Mouse (Mus musculus) hindbrain, embryonic 11.5 days (tissue): ENCODE results near the gene Hap1. TPM values are rescaled to one million over a fixed set of nuclear protein-coding genes. Genes with fewer than 3 reads are reported as not detected.

ENCODE experiments used
- ATAC-seq: fragments of 200-750 bp; cut with Nextera tagmentation; 2 replicates; pipeline ENCODE4 v1.8.0; 2017; ENCODE audit warnings: mild to moderate bottlenecking, moderate TSS enrichment, moderate library complexity; ENCODE audit not compliant: low FRiP score
- DNase-seq: peaks from one replicate; pipeline ENCODE4 v3.0.0-alpha.2; 2015; ENCODE audit warnings: low spot score
- H3K27ac ChIP-seq: fragments of 300-500 bp; sonication (generic); 2 replicates; pipeline ENCODE4 v1.5.1; 2014; ENCODE audit warnings: mild to moderate bottlenecking, low read depth, low read length
- H3K27me3 ChIP-seq: fragments of 300-500 bp; sonication (generic); 2 replicates; pipeline ENCODE4 v1.6.1; 2014; ENCODE audit warnings: mild to moderate bottlenecking, low read length, moderate library complexity, mixed read lengths; ENCODE audit not compliant: control insufficient read depth, insufficient read depth
- H3K36me3 ChIP-seq: fragments of 300-500 bp; sonication (generic); 2 replicates; pipeline ENCODE4 v1.6.1; 2014; ENCODE audit warnings: mild to moderate bottlenecking, low read length, moderate library complexity, mixed read lengths; ENCODE audit not compliant: control insufficient read depth, insufficient read depth
- H3K4me1 ChIP-seq: fragments of 300-500 bp; sonication (generic); replicated peaks from 2 replicates; pipeline ENCODE4 v1.6.1; 2014; ENCODE audit warnings: low read length, mixed read lengths; ENCODE audit not compliant: control insufficient read depth, insufficient read depth
- H3K4me2 ChIP-seq: fragments of 300-500 bp; sonication (generic); replicated peaks from 2 replicates; pipeline ENCODE4 v1.6.1; 2014; ENCODE audit warnings: mild to moderate bottlenecking, low read depth, low read length
- H3K4me3 ChIP-seq: fragments of 300-500 bp; sonication (generic); 2 replicates; pipeline ENCODE4 v1.5.1; 2014; ENCODE audit warnings: low read depth, low read length
- H3K9ac ChIP-seq: fragments of 300-500 bp; sonication (generic); 2 replicates; pipeline ENCODE4 v1.6.1; 2014; ENCODE audit warnings: low read depth, low read length
- H3K9me3 ChIP-seq: fragments of 300-500 bp; sonication (generic); 2 replicates; pipeline ENCODE4 v1.6.1; 2016; ENCODE audit warnings: low read length; ENCODE audit not compliant: control insufficient read depth
- WGBS: fragments of 180-500 bp; shearing (Covaris S2); extraction: QIAGEN DNeasy Blood & Tissue Kit; methylation state at CpG from one replicate; pipeline ENCODE4 v1.1.7; 2014; 5-methylcytosine and 5-hydroxymethylcytosine counted together
- polyA plus RNA-seq: library from polyadenylated mRNA; unstranded; fragments of >200 nt; fragmentation: Nextera tagmentation; extraction: Ambion mirVana; gene quantifications from 2 replicates; pipeline ENCODE4 v1.2.1, GENCODE M21; 2014

Gene Hap1
- polyA plus RNA-seq, 1 experiment from 2014 or later = 12.0 TPM

DNA sequence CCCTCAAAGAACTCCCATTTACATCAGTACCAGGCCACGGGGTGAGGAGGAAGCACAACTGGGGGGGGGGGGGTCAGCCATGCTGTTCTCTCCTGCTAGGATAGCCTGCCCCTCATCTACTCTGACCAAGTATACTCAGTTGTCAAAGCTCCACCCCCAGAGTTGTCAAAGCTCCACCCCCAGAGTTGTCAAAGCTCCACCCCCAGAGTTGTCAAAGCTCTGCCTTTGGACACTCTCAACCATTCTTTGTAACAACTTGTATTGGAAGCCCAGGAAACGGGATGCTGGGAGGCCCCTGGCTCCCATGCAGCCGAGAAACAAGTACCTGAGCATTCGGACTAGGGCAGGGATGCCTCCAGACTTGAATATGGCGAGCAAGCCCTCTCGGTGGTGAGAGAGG, 26.8 kb upstream of the Hap1 start:
- WGBS = 86% methylated on average over 6 of the region's 6 CpGs
- H3K27ac ChIP-seq = no peak overlapping the region
- ATAC-seq = no peak
- H3K4me3 ChIP-seq = no peak overlapping the region
- no peak overlapping the region for H3K9ac ChIP-seq
- H3K4me2 ChIP-seq = no peak overlapping the region
- no peak for DNase-seq
- H3K36me3 ChIP-seq = no peaks in the 10 kb centered on the region; the same call in 1 of the 2 replicates
- H3K9me3 ChIP-seq = no peaks in the 10 kb centered on the region
- H3K27me3 ChIP-seq = no peaks in the 10 kb centered on the region
- no peaks in the 10 kb centered on the region for H3K4me1 ChIP-seq

DNA sequence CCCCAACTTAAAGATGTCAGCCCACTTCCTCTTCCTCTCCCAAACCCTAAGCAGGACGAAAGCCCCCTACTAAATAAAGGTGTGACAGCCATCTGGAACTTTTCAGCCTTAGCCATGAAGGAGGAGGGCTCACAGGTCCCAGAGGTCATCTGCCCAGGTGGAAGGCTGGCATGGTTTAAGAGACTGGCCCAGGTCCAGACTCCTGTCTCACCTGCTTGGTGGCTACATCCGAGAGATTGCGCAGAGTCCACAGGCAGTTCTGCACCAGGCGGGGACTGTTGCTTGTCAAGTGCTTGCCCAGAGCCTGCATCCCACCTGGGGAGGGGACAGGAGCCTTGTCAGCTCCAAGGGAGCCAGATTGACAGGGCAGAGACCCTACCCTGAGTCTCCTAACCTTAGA, 23.4 kb upstream of the Hap1 start:
- 96% methylated on average over 4 of the region's 4 CpGs for WGBS
- no peak for DNase-seq
- Histone ChIP-seq H3K27ac (no peak overlapping the region), H3K4me1 (no peaks in the 10 kb centered on the region), H3K27me3 (no peaks in the 10 kb centered on the region), H3K4me2 (no peak overlapping the region), H3K9me3 (no peaks in the 10 kb centered on the region), H3K36me3 (no peaks in the 10 kb centered on the region; the same call in 1 of the 2 replicates), H3K4me3 (no peak overlapping the region), H3K9ac (no peak overlapping the region)
- no peak for ATAC-seq

DNA sequence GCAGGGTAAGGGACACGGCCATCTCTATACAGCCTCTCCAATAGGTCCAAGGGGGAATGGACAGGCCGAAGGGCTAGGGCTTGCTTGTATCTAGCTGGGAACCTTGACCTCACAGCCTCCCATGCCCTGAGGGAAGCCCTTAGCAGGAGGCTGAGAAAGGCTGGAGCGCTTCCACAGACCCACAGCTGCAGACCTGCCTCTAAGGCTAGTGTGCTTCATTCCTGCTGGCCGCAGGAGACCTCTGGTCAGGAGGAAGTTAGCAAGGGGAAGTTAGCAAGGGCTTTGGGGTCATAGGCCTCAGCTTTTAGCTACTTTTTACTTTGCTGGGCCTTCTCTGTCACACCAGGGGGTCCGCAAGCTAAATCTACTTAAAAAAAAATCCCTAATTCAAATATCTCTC, 22.5 kb upstream of the Hap1 start:
- Histone ChIP-seq H3K27ac (no peak overlapping the region), H3K4me3 (no peak overlapping the region), H3K27me3 (no peaks in the 10 kb centered on the region), H3K9me3 (no peaks in the 10 kb centered on the region), H3K4me2 (no peak overlapping the region), H3K9ac (no peak overlapping the region), H3K36me3 (no peaks in the 10 kb centered on the region; the same call in 1 of the 2 replicates), H3K4me1 (no peaks in the 10 kb centered on the region)
- DNase-seq = no peak
- 80% methylated on average over 5 of the region's 5 CpGs for WGBS
- no peak for ATAC-seq

DNA sequence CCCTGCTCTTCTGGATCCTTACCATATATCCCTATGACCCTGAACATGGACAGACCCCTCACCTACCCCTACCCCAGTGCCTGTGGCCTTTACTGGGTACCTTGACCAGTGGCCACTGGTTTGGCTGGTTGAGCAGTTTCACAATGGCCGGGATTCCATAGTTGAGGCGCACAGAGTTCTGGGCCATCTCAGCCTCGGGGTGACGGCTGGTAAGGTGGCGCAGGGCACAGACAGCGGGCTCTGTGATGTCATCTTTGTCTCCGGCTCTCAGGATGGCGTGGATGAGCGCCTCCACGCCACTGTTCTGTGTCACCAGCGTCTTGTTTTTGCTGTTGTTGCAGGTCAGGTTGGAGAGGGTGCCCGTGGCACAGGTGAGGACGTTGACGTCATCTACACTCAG, 22.1 kb upstream of the Hap1 start:
- no peaks in the 10 kb centered on the region for H3K27me3 ChIP-seq
- DNase-seq = no peak
- no peak for ATAC-seq
- WGBS = 94% methylated on average over 14 of the region's 14 CpGs
- H3K4me3 ChIP-seq = no peak overlapping the region
- no peaks in the 10 kb centered on the region; the same call in 1 of the 2 replicates for H3K36me3 ChIP-seq
- H3K4me2 ChIP-seq = no peak overlapping the region
- no peaks in the 10 kb centered on the region for H3K9me3 ChIP-seq
- H3K9ac ChIP-seq = no peak overlapping the region
- no peaks in the 10 kb centered on the region for H3K4me1 ChIP-seq
- H3K27ac ChIP-seq = no peak overlapping the region

DNA sequence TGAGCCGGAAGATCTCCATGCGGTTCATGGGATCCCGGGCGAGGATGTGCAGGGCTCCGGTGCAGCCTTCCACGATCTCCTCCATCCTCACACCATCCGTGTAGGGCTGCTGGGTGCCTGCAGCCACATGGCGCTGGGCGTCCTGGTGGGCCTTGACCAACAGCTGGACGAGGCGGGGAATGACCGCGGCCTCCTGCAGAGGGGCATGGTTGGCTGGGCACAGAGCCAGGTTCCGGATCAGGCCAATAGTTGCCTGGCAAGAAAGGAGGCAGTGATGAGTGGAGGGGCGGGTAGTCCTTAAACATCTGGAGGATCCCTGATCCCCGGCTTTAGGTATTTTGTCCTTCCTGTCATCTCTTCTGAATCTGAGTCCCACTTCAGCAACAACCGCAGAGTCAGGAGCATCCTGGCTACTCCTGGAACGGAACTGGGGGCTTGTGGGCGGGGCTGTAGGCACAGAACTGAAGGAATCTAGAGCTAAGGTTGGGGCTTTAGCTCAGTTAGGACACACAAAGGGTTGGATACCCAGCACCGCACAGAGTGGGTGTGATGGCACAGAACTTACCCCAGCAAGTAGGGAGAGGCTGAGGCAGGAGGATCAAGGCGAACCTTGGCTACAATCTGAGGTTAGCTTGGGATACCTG, 20.9 kb upstream of the Hap1 start:
- no peaks in the 10 kb centered on the region for H3K27me3 ChIP-seq
- no peak overlapping the region for H3K27ac ChIP-seq
- ATAC-seq (no peak), DNase-seq (no peak)
- no peaks in the 10 kb centered on the region for H3K36me3 ChIP-seq
- no peaks in the 10 kb centered on the region for H3K4me1 ChIP-seq
- WGBS = 91% methylated on average over 21 of the region's 21 CpGs
- H3K4me3 ChIP-seq = no peak overlapping the region
- H3K4me2 ChIP-seq = no peak overlapping the region
- H3K9me3 ChIP-seq = no peaks in the 10 kb centered on the region
- no peak overlapping the region for H3K9ac ChIP-seq

DNA sequence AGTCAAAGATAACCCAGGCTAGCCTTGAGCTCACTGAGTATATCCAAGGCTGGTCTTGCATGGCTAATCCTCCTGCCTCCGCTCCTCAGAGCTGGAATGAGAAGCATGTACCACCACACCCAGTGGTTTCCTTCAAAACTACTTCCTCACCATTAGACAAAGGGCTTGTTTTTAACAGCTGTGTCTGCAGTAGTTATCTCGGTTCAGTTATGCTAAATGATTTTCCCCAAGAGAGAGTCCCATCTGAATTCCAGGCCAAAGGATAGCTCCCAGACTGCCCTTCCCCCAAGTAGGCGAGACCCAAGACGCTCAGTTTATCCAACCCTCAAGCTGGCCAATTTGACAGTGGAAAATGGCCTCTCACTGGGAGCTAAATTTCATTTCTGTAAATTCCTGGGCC, 20.1 kb upstream of the Hap1 start:
- ATAC-seq (no peak), DNase-seq (no peak)
- Histone ChIP-seq H3K9me3 (no peaks in the 10 kb centered on the region), H3K27ac (no peak overlapping the region), H3K9ac (no peak overlapping the region), H3K4me3 (no peak overlapping the region), H3K4me1 (no peaks in the 10 kb centered on the region), H3K36me3 (no peaks in the 10 kb centered on the region), H3K4me2 (no peak overlapping the region), H3K27me3 (no peaks in the 10 kb centered on the region)
- WGBS = 82% methylated on average over 4 of the region's 4 CpGs

DNA sequence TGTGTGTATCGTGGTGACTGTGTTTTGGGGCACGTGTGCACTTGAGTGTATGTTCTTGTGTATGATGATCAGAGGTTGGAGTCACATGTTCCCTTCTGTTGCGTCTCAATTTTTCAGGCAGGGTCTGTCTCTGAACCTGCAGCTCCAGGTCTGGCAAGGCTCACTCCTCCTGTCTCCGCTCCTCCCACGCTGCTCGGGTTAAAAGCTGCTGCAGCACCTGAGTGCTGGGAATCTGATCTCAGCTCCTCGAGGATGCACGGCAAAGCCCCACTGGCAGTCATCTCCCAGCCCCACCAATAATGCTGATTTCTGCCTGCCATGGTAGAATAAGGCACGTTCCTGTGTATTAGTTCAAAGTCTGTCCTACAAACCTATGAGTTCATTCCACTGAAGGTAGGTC, 19.2 kb upstream of the Hap1 start:
- H3K9me3 ChIP-seq = no peaks in the 10 kb centered on the region
- H3K27ac ChIP-seq = no peak overlapping the region
- 88% methylated on average over 9 of the region's 9 CpGs for WGBS
- no peak overlapping the region for H3K9ac ChIP-seq
- H3K4me2 ChIP-seq = no peak overlapping the region
- no peak overlapping the region for H3K4me3 ChIP-seq
- H3K4me1 ChIP-seq = no peaks in the 10 kb centered on the region
- DNase-seq (no peak), ATAC-seq (no peak)
- no peaks in the 10 kb centered on the region for H3K36me3 ChIP-seq
- no peaks in the 10 kb centered on the region for H3K27me3 ChIP-seq

DNA sequence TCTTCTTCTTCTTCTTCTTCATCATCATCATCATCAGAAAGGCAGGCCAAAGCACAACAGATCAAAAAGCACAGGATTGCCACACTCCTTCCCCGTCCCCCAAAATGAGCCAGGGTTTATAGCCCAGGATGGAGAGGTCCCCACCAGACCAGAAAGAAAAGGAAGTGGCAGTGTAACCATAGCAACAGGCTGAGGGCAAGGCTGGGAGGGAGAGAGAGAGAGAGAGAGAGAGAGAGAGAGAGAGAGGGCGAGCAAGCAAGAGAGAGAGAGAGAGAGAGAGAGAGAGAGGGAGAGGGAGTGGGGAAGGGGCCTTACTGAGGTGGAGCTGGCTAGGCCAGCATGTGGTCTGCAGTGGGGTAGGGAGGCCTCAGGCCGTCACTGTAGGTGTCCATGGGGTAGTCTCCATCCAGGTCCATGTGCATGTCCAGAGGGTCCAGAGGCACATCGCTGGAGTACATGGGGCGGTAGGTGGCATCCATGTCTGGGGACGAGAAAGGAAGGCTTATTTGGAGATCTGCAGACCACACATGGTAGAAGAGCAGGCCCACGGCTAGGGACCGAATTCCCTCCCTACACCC, 16.1 kb upstream of the Hap1 start:
- H3K27me3 ChIP-seq = no peaks in the 10 kb centered on the region
- no peaks in the 10 kb centered on the region for H3K9me3 ChIP-seq
- DNase-seq = no peak
- no peak overlapping the region for H3K9ac ChIP-seq
- H3K4me2 ChIP-seq = no peak overlapping the region
- H3K4me3 ChIP-seq = no peak overlapping the region
- H3K27ac ChIP-seq = no peak overlapping the region
- 68% methylated on average over 7 of the region's 8 CpGs for WGBS
- no peaks in the 10 kb centered on the region for H3K4me1 ChIP-seq
- no peaks in the 10 kb centered on the region for H3K36me3 ChIP-seq
- ATAC-seq = no peak

DNA sequence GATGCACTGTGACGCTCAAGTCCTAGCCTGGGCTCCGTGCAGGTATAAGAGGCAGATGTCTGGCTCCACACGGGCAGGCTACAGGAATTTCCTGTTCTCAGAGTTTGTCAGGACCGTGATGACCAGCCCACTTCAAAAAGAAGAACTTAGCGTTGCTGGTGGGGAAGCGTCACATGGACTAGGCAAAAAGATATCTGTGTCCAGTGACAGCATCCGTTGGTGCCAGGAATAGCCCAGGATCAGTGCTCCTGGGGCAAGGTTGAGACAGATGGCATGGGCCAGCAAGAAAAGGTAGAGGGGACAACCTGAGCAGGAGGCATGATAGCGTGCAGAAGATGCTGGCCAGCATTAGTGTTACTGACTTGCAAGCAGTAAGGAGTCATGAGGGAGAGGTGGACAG, 13.9 kb upstream of the Hap1 start:
- H3K9ac ChIP-seq = no peak overlapping the region
- no peaks in the 10 kb centered on the region for H3K9me3 ChIP-seq
- no peak overlapping the region for H3K27ac ChIP-seq
- no peak overlapping the region for H3K4me2 ChIP-seq
- no peaks in the 10 kb centered on the region for H3K27me3 ChIP-seq
- H3K36me3 ChIP-seq = no peaks in the 10 kb centered on the region
- DNase-seq (no peak), ATAC-seq (no peak)
- no peak overlapping the region for H3K4me3 ChIP-seq
- no peaks in the 10 kb centered on the region for H3K4me1 ChIP-seq
- 78% methylated on average over 8 of the region's 8 CpGs for WGBS
